Mouse (Mus musculus): Measurements from ENCODE around the gene Gucy2g.

Gucy2g gene

GRCm38 (mm10) chr19:55247991-55248520 lies 7.0 kb upstream of the Gucy2g start:
- peak; percentile 22 for DNase-seq (ENCODE audit: low spot score)

GRCm38 (mm10) chr19:55247563-55247962 lies 6.5 kb upstream of the Gucy2g start:
- DNase-seq (ENCODE audit: low spot score) = no peak

GRCm38 (mm10) chr19:55244791-55245231 lies 3.8 kb upstream of the Gucy2g start:
- DNase-seq (ENCODE audit: low spot score) = peak; percentile 32

GRCm38 (mm10) chr19:55239766-55240426 lies 1.1 kb downstream of the Gucy2g start:
- no peak for DNase-seq (ENCODE audit: low spot score)

GRCm38 (mm10) chr19:55236564-55236963 lies 4.5 kb downstream of the Gucy2g start:
- DNase-seq (ENCODE audit: low spot score) = no peak

DNA sequence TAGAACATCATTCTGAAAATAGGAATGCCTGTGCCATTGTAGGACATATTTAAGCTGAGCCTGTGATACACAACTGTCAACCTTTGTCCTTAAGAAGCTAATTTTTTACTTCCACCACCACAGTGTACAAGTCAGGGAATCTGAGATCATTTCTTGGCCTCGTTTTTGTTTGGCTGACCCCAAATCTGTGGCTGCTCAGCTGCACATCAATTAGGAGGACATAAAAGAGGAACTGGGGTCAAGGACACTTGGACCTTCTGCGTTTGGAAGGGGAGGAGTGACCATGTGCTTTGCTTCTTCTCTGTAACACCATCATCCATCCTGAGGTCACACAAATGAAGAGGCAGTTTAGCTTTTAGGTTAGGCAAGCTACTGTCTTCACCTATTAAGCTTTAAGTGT lies 5.0 kb downstream of the Gucy2g start:
- no peak for DNase-seq (ENCODE audit: low spot score)

DNA sequence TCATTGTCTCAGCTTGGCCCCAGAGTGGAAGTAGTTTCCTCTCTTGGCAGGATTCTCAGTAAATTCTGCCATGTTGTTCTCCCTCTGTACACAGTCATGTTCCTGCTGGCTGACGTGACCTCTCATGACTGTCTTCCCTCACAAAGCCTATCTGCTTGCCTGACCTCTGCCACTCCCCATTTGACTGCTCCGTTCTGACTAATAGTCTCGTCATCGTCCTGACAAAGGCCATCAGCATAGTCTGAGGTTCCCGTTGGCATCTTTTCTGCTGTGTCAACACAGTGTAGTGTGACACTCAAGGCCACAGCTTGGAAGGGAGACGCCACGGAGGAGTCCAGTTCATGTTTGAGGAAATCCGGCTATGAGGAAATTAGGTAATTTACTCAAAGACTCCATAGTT lies 8.9 kb downstream of the Gucy2g start:
- DNase-seq (ENCODE audit: low spot score) = peak; percentile 18

GRCm38 (mm10) chr19:55231081-55231480 lies 10.0 kb downstream of the Gucy2g start:
- no peak for DNase-seq (ENCODE audit: low spot score)

GRCm38 (mm10) chr19:55227135-55227534 lies 13.9 kb downstream of the Gucy2g start:
- no peak for DNase-seq (ENCODE audit: low spot score)

- no peak for DNase-seq (ENCODE audit: low spot score)
Observed at GRCm38 (mm10) chr19:55226621-55227020, 14.4 kb downstream of the Gucy2g start.

DNA sequence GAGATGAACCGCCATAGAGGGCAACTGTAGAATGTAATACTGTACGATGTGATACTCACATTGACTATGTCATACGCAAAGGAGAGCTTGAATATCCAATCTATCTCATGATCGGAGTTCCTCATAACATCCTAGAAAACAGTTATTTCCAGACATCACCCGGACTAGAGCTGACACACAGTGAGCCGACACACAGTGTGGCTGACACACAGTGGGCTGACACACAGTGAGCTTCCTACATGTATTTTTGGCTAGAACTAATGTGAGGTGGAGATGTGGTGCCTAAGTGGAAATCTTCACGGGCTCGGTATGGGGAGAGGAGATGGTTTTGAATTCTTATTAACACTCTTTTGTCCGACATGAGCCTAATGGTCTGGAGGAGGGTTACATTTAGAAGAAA lies 18.8 kb downstream of the Gucy2g start:
- no peak for DNase-seq (ENCODE audit: low spot score)

- no peak for DNase-seq (ENCODE audit: low spot score)
Observed at GRCm38 (mm10) chr19:55221208-55221607, 19.8 kb downstream of the Gucy2g start.

DNA sequence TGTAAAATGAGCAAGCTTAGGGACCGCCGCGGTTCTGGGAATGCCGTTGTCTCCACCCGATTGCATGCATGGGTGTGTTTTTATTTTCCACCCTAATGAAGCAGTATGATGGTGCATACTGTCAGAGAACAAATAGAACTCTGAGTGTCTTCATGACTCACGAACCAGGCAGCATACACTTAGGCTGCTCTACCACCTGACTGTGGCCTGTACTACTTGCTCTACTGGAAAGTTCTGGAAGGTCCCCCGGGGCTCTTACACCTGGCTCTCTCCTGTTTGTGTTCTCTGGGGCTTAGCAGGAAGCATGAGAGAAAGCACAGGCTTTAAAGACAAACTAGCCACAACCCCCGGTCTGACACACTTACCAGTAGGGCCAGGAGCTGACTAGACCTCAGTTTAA lies 21.7 kb downstream of the Gucy2g start:
- no peak for DNase-seq (ENCODE audit: low spot score)

DNA sequence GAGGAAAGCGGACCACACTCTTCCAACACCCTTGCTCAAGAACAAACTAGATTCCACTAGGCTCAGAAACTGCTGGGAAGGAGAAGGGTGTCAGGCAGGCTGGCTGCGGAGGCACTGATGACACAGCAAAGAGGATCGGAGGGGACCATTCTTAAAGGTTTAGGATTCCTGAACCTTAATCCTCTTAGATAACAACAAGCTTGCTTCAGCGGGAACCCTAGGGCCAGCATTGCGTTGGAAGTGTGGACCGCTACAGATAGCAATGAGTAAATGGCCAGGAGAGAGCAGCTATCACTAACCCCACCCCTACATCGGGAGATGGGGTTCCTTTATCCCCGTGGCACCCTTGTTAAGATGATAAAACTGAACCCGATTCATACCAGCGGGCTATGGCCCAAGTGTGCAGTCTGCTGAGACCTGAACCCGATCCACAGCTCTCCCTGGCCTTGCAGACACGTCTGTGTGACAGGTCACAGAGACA lies 22.3 kb downstream of the Gucy2g start:
- no peak for DNase-seq (ENCODE audit: low spot score)

- DNase-seq (ENCODE audit: low spot score) = peak; percentile 71
Observed at GRCm38 (mm10) chr19:55218192-55218739, 22.8 kb downstream of the Gucy2g start.

GRCm38 (mm10) chr19:55217365-55217764 lies 23.7 kb downstream of the Gucy2g start:
- DNase-seq (ENCODE audit: low spot score) = no peak

- DNase-seq (ENCODE audit: low spot score) = no peak
Observed at GRCm38 (mm10) chr19:55216876-55217275, 24.2 kb downstream of the Gucy2g start.

- no peak for DNase-seq (ENCODE audit: low spot score)
Observed at GRCm38 (mm10) chr19:55213617-55214340, 27.3 kb downstream of the Gucy2g start.

DNA sequence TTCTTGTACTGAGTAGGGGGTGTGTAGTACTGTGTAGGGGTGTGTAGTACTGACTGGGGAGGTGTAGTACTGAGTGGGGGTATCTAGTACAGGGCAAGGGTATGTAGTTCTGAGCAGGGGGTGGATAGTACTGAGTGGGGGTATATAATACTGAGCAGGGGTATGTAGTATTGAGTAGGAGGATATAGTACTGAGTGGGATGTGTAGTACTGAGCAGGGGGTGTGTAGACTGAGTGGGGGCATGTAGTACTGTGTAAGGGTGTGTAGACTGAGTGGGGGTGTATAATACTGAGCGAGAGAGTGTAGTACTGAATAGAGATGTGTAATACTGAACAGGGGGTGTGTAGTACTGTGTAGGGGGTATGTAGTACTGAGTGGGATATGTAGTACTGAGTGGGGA lies 29.3 kb downstream of the Gucy2g start:
- no peak for DNase-seq (ENCODE audit: low spot score)

DNA sequence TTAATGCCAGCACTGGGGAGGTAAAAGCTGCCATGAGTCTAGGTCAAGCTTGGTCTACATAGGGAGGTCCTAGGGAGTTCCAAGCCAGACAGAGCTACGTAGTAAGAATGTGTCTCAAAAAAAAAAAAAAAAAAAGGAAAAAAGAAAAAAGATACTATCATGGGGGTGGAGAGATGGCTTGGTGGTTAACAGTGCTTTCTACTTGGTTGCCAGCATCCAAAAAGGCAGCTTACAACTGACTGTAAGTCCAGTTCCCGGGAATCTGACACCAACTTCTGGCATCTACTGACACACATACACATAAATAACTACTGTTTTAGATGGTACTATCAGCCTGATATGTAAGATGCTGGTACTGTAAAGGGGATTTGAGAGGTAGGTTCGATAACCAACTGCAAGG lies 32.0 kb downstream of the Gucy2g start:
- DNase-seq (ENCODE audit: low spot score) = no peak

- no peak for DNase-seq (ENCODE audit: low spot score)
Observed at GRCm38 (mm10) chr19:55208654-55209053, 32.4 kb downstream of the Gucy2g start.

- DNase-seq (ENCODE audit: low spot score) = no peak
Observed at GRCm38 (mm10) chr19:55207746-55208538, 33.1 kb downstream of the Gucy2g start.
